Mouse (Mus musculus) embryonic facial prominence, embryonic 13.5 days (tissue): ENCODE measurements at regions not wholly inside any gene's neighbourhood (a gene's known extent, or its start where the extent isn't known, plus 50 kb on each side); places are given as distances from the start of the nearest gene placed in this dataset.

Experiments used
- ATAC-seq: fragments of 200-750 bp; cut with Nextera tagmentation; 2 replicates; pipeline ENCODE4 v1.8.0; 2017; ENCODE audit warnings: low read depth; ENCODE audit not compliant: insufficient number of reproducible peaks, insufficient read depth, low FRiP score, low TSS enrichment
- H3K27ac ChIP-seq: fragments of 300-500 bp; sonication (generic); 2 replicates; pipeline ENCODE4 v1.5.1; 2015; ENCODE audit warnings: moderate library complexity, mild to moderate bottlenecking, inconsistent platforms
- H3K27me3 ChIP-seq: fragments of 300-500 bp; sonication (generic); 2 replicates; pipeline ENCODE4 v1.6.1; 2015; ENCODE audit warnings: mild to moderate bottlenecking, inconsistent platforms
- H3K36me3 ChIP-seq: fragments of 300-500 bp; sonication (generic); 2 replicates; pipeline ENCODE4 v1.6.1; 2015; ENCODE audit warnings: mild to moderate bottlenecking, inconsistent platforms
- H3K4me1 ChIP-seq: fragments of 300-500 bp; sonication (generic); 2 replicates; pipeline ENCODE4 v1.6.1; 2015; ENCODE audit warnings: inconsistent platforms
- H3K4me2 ChIP-seq: fragments of 300-500 bp; sonication (generic); 2 replicates; pipeline ENCODE4 v1.6.1; 2015; ENCODE audit warnings: moderate library complexity, mild to moderate bottlenecking, inconsistent platforms
- H3K4me3 ChIP-seq: fragments of 300-500 bp; sonication (generic); 2 replicates; pipeline ENCODE4 v1.5.1; 2015; ENCODE audit warnings: mild to moderate bottlenecking, inconsistent platforms
- H3K9ac ChIP-seq: fragments of 300-500 bp; sonication (generic); 2 replicates; pipeline ENCODE4 v1.6.1; 2015; ENCODE audit warnings: mild to moderate bottlenecking, inconsistent platforms
- H3K9me3 ChIP-seq: fragments of 300-500 bp; sonication (generic); 2 replicates; pipeline ENCODE4 v1.6.1; 2016; ENCODE audit warnings: inconsistent platforms
- WGBS: fragments of 180-500 bp; shearing (Covaris S2); methylation state at CpG from one replicate; pipeline ENCODE4 v1.1.7; 2015; ENCODE audit warnings: mixed read lengths; 5-methylcytosine and 5-hydroxymethylcytosine counted together

GRCm38 (mm10) chr2:61450731-61451130 lies 127.7 kb upstream of the Tank start:
- H3K27me3 ChIP-seq: no peaks in the 10 kb centered on the region
- no peak overlapping the region for H3K27ac ChIP-seq
- no peaks in the 10 kb centered on the region for H3K36me3 ChIP-seq
- no peak overlapping the region for H3K9ac ChIP-seq
- no peaks in the 10 kb centered on the region for H3K9me3 ChIP-seq
- H3K4me3 ChIP-seq: no peak overlapping the region
- peaks cover 13% of the 10 kb centered on the region; the same call in 1 of the 2 replicates for H3K4me1 ChIP-seq
- 77% methylated on average over 3 of the region's 3 CpGs for WGBS
- H3K4me2 ChIP-seq: no peak overlapping the region
- ATAC-seq: no peak

GRCm38 (mm10) chr2:61436591-61436990 lies 141.8 kb upstream of the Tank start:
- no peak overlapping the region for H3K4me3 ChIP-seq
- no peaks in the 10 kb centered on the region for H3K36me3 ChIP-seq
- H3K27me3 ChIP-seq: no peaks in the 10 kb centered on the region
- H3K4me2 ChIP-seq: no peak overlapping the region
- WGBS: 83% methylated on average over 3 of the region's 3 CpGs
- H3K9ac ChIP-seq: no peak overlapping the region
- no peak for ATAC-seq
- no peak overlapping the region for H3K27ac ChIP-seq
- no peaks in the 10 kb centered on the region for H3K4me1 ChIP-seq
- H3K9me3 ChIP-seq: no peaks in the 10 kb centered on the region

- no peak overlapping the region for H3K27ac ChIP-seq
- no peak overlapping the region for H3K9ac ChIP-seq
- H3K9me3 ChIP-seq: no peaks in the 10 kb centered on the region
- no peaks in the 10 kb centered on the region for H3K27me3 ChIP-seq
- peaks cover 5% of the 10 kb centered on the region for H3K4me1 ChIP-seq
- 96% methylated on average over 7 of the region's 7 CpGs for WGBS
- ATAC-seq: no peak
- H3K4me3 ChIP-seq: no peak overlapping the region
- H3K36me3 ChIP-seq: no peaks in the 10 kb centered on the region
- H3K4me2 ChIP-seq: no peak overlapping the region
Observed at GRCm38 (mm10) chr2:61407881-61408280, 170.5 kb upstream of the Tank start.

GRCm38 (mm10) chr2:61406104-61406751 lies 172.2 kb upstream of the Tank start:
- no peak overlapping the region for H3K9ac ChIP-seq
- no peaks in the 10 kb centered on the region for H3K36me3 ChIP-seq
- no peak overlapping the region for H3K4me3 ChIP-seq
- 87% methylated on average over 8 of the region's 8 CpGs for WGBS
- H3K27me3 ChIP-seq: no peaks in the 10 kb centered on the region
- no peak overlapping the region for H3K4me2 ChIP-seq
- H3K27ac ChIP-seq: no peak overlapping the region
- no peak for ATAC-seq
- H3K9me3 ChIP-seq: no peaks in the 10 kb centered on the region
- H3K4me1 ChIP-seq: peaks cover 13% of the 10 kb centered on the region

GRCm38 (mm10) chr2:61405261-61405660 lies 173.1 kb upstream of the Tank start:
- 33% methylated on average over 4 of the region's 4 CpGs for WGBS
- no peaks in the 10 kb centered on the region for H3K36me3 ChIP-seq
- no peak overlapping the region for H3K4me3 ChIP-seq
- no peaks in the 10 kb centered on the region for H3K9me3 ChIP-seq
- ATAC-seq: no peak
- no peak overlapping the region for H3K4me2 ChIP-seq
- H3K27me3 ChIP-seq: no peaks in the 10 kb centered on the region
- no peak overlapping the region for H3K9ac ChIP-seq
- peaks cover 20% of the 10 kb centered on the region for H3K4me1 ChIP-seq
- no peak overlapping the region for H3K27ac ChIP-seq

GRCm38 (mm10) chr2:61402588-61403487 lies 175.5 kb upstream of the Tank start:
- H3K27ac ChIP-seq: 0 out of 2 replicates have a peak overlapping the region, but pooled peaks have one; percentile 16
- no peak for ATAC-seq
- 8% methylated on average over 15 of the region's 15 CpGs for WGBS
- H3K4me1 ChIP-seq: peaks cover 24% of the 10 kb centered on the region
- H3K4me2 ChIP-seq: peak overlapping the region; percentile 65
- H3K36me3 ChIP-seq: no peaks in the 10 kb centered on the region
- H3K9me3 ChIP-seq: no peaks in the 10 kb centered on the region
- peak overlapping the region; percentile 39 for H3K4me3 ChIP-seq
- no peaks in the 10 kb centered on the region for H3K27me3 ChIP-seq
- peak overlapping the region; percentile 47 for H3K9ac ChIP-seq

GRCm38 (mm10) chr2:61401636-61402587 lies 176.5 kb upstream of the Tank start:
- WGBS: under 1% methylated on average over 21 of the region's 21 CpGs
- Histone ChIP-seq H3K4me2 (peak overlapping the region; percentile 65), H3K4me1 (peaks cover 24% of the 10 kb centered on the region), H3K36me3 (no peaks in the 10 kb centered on the region), H3K9me3 (no peaks in the 10 kb centered on the region), H3K27ac (peak overlapping the region; percentile 74), H3K9ac (no peak overlapping the region), H3K27me3 (no peaks in the 10 kb centered on the region), H3K4me3 (peak overlapping the region; percentile 39)
- no peak for ATAC-seq

- H3K27ac ChIP-seq: no peak overlapping the region
- H3K4me2 ChIP-seq: no peak overlapping the region
- no peaks in the 10 kb centered on the region for H3K27me3 ChIP-seq
- no peaks in the 10 kb centered on the region for H3K36me3 ChIP-seq
- H3K4me3 ChIP-seq: no peak overlapping the region
- peaks cover 24% of the 10 kb centered on the region for H3K4me1 ChIP-seq
- no peak overlapping the region for H3K9ac ChIP-seq
- ATAC-seq: no peak
- H3K9me3 ChIP-seq: no peaks in the 10 kb centered on the region
- 69% methylated on average over 9 of the region's 9 CpGs for WGBS
Observed at GRCm38 (mm10) chr2:61398633-61399032, 179.8 kb upstream of the Tank start.

GRCm38 (mm10) chr2:61389622-61390021 lies 188.8 kb upstream of the Tank start:
- no peaks in the 10 kb centered on the region for H3K4me1 ChIP-seq
- no peak overlapping the region for H3K9ac ChIP-seq
- H3K36me3 ChIP-seq: no peaks in the 10 kb centered on the region
- no peaks in the 10 kb centered on the region for H3K9me3 ChIP-seq
- ATAC-seq: no peak
- H3K4me2 ChIP-seq: no peak overlapping the region
- H3K4me3 ChIP-seq: no peak overlapping the region
- H3K27me3 ChIP-seq: no peaks in the 10 kb centered on the region
- no peak overlapping the region for H3K27ac ChIP-seq

GRCm38 (mm10) chr2:61389207-61389606 lies 189.2 kb upstream of the Tank start:
- WGBS: 80% methylated on average over 1 of the region's 1 CpGs
- no peak for ATAC-seq
- no peak overlapping the region for H3K4me2 ChIP-seq
- H3K9me3 ChIP-seq: no peaks in the 10 kb centered on the region
- no peak overlapping the region for H3K4me3 ChIP-seq
- no peak overlapping the region for H3K27ac ChIP-seq
- no peaks in the 10 kb centered on the region for H3K36me3 ChIP-seq
- no peaks in the 10 kb centered on the region for H3K4me1 ChIP-seq
- H3K9ac ChIP-seq: no peak overlapping the region
- H3K27me3 ChIP-seq: no peaks in the 10 kb centered on the region

- no peak overlapping the region for H3K9ac ChIP-seq
- no peak overlapping the region for H3K4me2 ChIP-seq
- H3K36me3 ChIP-seq: no peaks in the 10 kb centered on the region
- no peaks in the 10 kb centered on the region for H3K9me3 ChIP-seq
- H3K27me3 ChIP-seq: no peaks in the 10 kb centered on the region
- H3K4me3 ChIP-seq: no peak overlapping the region
- WGBS: 80% methylated on average over 5 of the region's 5 CpGs
- H3K27ac ChIP-seq: no peak overlapping the region
- ATAC-seq: no peak
- no peaks in the 10 kb centered on the region for H3K4me1 ChIP-seq
Observed at GRCm38 (mm10) chr2:61387561-61387960, 190.8 kb upstream of the Tank start.
